Mouse (Mus musculus): ENCODE results near the gene Bcl10.
"Not testable (repeated sequence)": the region's sequence is repeated elsewhere in the genome, so short reads cannot be mapped to it uniquely, and the experiment has no call there.

Gene Bcl10

DNA sequence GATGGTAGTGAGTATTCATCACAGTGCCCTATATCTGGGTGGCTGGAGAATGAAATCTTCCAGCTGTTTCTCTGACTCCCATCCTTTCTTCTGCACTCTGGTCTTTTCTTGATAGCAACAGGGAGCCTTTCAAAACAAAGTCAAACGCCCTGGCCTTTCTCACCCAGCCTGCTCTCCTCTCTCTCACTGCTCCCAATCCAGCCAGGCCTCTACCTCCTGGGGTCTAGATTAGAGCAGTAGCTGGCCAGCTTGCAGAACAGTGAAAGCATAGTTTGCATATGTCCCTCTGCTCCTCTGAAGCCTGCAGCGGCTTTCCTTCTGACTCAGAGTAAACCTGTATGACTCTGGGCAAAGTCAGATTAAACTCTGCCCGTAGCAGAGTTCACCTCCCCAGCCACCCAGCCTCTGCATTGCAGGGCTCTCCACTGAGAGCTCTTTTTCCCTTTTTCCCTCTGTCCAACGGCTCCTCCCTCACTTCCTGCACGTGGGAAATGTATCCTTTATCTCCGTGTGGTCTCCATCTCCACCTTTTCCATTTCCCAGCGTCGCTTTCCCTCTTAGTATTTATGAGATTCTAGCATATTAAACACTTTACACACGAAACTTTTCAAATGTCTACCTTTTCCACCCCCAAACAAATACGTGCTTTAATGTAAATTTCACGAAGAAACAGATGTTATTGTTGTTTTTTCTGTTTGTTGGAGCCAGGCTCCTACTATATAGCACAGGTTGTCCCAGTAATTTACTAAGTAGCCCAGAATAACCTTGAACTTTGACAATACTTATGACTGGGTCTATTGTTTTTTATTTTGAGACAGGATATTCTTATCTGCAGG, at the start of gene Bcl10:
Gene Bcl10 (plus strand): TSS at position 786 of the 836 bp plus-strand sequence.
- DNase-seq, result peak; percentile 94

DNA sequence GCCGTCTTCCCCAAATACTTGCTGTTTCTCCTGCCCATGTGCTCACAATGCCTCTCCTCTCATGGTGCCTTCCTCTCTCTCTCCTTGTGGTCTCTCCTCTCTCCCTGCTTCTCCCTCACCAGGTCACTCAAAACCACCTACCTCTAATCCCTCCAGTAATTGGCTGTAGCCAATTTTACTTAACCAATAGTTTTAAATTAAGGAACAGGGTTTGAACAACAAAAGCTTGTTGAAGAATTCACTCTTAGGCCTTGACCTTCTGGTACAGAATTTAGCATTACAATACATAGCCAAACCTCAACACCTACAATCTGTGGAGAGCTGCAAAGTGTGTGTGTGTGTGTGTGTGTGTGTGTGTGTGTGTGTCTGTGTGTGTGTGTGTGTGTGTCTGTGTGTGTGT, 49.3 kb upstream of the Bcl10 start:
- no peak for DNase-seq

DNA sequence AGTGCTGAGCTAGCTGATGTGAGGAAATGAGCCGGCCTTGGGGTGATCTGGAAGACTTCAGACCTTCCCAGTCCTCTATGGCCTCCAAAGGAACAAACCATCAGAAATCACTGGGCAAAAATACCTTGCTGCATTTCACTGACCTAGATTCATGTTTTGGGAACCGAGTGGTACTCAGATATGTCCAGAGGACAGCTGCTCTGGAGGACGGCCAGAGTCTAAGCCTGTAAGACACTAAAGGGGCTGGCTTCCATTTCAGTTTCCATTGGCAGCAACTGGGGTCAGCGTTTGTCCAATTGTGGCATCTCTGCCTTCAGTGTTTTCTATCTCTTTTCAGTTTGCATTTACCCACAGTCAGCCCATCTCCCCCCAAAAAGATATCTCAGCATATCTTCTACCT, 48.5 kb upstream of the Bcl10 start:
- DNase-seq, result peak; percentile 97

DNA sequence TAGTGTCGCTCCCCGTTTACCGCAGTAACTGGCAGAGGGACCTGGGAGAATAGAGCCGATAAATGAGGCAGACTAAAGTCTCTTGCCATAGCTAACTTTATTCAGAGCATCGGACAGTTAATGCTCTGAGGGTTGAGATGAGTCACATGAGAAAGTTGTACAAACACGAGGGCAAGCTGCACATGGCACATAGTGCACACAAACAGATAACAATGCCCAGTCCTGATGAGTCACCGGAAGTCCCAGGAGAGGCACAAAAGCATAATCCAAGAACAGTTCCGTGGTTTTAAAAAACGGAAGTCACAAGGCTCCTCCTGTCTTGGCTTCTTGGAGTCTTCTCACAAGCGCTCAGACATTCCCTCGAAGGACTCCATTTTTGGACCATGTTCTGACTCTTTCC, 46.5 kb upstream of the Bcl10 start:
- peak; percentile 56 for DNase-seq

DNA sequence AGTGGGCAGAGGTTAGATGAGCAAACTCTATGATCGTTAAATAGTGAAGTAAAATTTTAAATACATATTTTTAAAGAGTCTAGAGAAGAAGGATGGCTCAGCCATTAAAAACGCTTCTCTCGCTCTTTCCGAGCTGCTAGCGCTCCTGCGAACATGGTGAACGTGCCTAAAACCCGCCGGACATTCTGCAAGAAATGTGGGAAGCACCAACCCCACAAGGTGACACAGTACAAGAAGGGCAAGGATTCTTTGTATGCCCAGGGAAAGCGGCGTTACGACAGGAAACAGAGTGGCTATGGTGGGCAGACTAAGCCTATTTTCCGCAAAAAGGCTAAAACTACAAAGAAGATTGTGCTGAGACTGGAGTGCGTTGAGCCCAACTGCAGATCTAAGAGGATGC, 43.7 kb upstream of the Bcl10 start:
- peak; percentile 75 for DNase-seq

DNA sequence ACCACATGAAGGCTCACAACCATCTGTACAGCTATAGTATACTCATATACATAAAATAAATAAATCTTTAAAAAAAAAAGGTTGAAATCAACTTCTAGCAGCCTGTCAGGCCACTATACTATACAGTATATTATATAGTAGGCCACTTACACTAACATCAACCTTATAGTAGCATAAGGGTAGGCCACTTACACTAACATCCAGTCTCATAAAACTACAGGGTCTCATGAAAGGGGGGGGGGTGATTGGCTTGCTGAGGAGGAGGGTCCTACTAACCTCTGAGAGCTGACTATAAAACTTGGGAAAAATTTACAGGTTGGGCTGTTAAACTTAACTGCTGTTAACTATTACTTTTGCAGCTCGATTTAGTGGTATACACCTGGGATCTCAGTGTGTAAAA, 42.3 kb upstream of the Bcl10 start:
- DNase-seq, result no peak

DNA sequence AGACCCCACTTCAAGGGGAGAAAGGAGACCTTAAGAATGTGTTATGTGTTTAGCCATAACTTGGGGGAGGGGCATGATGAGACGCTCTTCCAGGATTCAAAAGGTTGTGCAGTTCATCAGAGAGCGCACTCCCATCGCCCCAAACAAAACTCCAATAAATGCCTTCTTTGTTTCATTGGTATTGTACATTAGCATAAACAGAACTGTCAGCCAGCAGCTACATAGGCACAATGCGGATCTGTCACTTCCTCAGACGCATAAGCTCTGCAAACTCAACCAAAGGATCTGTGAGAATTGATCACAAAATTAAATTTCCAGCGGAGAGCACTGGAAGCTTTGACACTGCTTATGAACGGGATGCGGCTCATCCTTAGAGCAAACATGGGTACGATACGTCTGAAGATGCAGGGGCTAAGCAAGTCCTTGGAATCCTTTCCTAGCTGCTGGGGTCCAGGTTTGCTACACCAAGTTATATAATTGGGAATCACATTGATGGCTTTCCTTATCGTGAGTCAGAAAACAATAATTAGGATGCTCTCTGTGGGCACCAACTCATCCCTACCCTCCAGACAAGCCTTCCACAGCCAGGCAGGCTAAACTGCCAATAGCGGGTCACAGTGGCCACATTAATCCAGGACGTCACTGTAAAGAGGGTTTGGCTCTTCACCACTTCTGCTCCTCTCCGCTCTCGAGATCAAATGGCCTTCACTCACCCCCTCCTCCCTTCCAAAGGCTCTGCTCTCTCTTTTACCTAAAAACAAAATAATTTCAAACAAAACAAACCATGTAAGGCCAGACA, 40.3 kb upstream of the Bcl10 start:
- DNase-seq, result peak; percentile 48

DNA sequence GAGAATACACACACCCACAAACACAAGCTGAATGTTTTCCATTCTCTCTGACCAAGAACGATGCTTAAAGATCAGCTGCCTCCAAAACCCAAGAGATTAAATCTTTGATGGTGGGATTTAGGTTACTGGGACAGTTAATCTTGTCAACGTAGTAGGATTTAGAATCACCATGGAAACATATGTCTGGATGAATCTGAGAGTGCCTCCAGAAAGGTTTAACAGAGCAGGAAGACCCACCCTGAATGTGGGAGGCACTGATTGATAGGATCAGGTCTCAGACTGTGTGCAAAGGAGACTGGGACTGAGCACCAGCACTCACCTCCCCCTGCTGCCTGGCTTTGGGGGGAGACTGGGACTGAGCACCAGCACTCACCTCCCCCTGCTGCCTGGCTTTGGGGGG, 39.4 kb upstream of the Bcl10 start:
- no peak for DNase-seq

DNA sequence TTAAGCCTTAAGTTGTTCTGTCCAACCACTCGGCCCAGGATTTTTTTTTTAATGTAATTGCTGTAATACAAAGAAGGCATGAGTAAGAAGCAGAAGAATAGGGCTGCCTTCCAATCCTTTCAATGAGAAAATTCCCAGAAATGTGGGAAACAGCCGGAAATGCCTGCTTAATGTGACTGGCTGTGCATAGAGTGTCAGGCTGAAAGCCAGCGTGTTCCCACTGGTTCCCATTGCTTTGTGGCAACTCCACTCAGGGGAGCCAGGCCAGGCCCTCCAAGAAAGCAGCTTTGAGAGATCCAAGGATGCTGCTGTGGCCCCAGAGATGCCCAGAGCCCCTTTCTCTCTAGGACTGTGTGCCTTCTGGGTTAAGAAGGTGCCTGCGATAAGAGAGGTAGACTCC, 37.2 kb upstream of the Bcl10 start:
- peak; percentile 94 for DNase-seq

DNA sequence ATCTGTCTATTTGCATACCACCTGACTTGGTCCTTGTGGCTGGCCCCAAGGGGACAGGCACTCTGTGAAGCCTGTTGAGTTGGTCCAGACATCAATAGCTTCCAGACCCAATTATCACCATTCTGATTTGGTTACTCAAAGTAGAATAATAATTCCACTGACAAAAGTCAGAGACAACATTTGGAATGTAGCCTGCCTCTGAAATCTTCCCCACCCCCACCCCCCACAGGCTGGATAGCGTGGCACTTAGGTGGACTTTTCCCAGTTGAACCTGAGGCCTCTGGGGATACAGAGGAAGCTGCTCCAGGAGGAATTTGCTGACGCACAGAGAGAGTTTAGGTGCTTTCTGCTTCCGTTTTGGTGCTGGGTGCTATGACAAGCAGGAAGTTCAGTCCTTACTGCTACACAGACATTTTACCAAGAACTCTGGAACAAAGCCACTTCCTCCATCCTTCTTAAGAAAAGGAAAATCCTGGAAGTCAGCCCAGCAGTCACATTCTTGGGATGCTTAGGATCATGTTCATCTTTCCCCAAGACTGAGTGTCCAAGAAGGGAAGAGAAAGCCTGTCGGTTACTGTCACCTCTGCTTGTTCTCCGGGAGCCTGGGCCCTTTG, 36.6 kb upstream of the Bcl10 start:
- DNase-seq, result peak; percentile 95

DNA sequence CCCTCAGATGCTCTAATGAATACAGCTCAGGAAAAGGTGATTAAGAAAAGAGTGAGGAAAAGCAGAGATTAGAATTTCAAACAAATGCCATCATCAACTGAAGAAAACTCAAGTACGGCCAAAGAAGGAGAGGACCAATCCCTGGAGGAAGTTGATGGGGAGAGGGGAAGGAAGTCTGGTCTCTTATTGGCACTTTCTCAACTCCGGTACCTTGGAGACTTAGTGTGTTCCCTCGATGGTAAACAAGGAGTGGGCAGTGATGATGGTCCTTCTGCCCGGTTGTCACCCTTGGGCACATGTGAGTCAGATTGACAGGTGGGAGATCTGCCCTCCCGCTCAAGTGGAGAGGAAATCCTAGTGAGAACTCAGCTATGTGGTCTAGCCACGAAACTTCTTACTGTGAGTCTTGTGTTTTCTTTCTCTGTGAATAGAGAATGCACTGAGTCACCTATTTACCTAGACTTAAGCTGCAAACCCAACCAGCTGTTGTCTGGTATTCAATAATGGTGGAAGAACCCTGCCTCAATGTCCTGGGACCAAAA, 35.1 kb upstream of the Bcl10 start:
- peak; percentile 91 for DNase-seq

DNA sequence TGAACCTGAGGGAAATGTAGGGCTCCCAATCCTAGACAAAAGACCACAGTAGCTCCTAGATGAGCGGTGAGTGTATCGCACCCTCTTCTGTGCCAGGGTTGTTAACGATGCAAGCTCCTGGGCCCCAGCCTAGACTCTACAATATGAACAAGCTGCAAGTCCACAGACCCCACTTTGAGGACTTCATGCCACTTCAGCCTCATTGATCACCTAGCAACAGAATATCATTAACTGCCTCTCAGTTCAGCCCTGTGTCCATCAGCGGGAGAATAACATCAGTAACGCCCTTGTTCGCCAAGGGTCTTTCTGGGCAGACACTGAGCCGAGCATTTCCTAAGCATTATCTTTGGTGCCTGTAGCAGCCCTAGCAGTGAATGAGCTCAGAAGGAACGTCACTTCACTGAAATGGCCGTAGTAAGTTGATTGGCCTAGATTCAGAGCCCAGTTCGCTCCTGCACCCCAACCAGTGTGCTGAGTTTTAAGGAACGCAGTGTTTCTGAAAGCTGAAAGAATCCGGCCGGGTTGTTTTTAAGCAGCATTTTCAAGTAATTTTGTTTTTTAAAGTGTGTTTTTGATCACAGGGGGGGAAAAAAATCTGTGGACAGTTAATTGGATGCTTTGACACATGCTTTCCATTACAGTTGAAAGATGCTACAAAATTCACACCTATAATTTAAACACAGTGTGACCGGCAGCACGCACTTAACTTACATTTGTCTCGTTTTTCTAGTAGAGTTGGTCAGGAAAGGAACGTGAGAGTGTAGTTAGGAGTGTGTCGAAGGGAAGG, 32.1 kb upstream of the Bcl10 start:
- DNase-seq, result no peak

DNA sequence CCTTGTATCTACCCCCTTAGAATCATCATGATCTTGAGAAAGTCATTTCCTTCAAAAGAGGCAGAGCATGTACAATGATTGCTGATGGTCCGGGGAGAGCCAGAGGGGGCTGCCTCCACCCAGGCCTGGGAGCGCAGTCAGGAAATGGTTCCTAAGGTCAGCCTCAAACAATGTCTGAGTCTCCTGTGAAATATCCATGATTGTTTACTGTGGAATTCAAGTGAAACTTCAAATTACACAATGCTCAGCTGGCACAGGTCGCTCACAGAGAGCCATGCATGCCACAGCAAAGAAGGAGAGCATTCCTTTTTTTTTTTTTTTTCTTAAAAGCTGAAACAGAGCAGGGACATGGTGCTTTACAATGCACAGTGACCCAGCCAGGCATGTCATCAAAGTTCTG, 30.2 kb upstream of the Bcl10 start:
- no peak for DNase-seq

DNA sequence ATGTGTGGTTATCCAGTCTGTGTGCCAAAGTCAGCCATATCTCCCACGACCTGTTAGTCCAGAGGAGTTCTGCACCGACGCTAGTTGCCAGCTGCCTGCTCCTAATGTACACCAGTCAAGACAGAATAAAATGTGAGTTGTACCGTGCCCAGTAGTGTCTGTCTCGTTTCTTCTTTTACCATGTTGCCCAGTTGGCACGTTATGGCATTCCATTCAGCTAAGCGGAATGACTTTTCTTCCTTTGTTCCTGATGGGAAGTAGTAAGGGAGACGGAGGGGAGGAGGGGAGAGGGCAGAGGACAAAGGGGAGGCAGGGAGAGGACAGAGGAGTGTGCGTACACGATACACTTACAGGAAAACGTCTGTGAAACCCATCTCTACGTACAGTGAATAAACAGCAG, 28.5 kb upstream of the Bcl10 start:
- no peak for DNase-seq

DNA sequence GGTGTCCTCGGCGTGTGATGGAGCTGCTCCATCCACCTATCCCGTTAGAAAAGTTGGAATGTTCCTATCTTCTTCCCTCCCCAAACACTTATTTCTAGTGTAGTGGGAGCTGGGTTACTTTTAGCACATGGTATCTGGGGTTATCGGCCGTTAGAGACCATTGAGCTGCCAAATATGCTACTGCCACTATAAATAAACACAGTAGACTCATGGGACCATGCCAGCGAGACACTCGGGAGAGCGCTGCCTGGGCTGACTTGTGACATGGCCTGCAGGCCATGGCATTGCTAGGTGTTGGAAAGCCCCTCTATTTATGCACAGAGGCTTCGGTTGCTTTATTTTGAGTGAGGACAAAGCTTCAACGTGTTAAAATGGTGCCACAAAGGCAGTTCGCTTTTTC, 24.9 kb upstream of the Bcl10 start:
- DNase-seq, result peak; percentile 98

DNA sequence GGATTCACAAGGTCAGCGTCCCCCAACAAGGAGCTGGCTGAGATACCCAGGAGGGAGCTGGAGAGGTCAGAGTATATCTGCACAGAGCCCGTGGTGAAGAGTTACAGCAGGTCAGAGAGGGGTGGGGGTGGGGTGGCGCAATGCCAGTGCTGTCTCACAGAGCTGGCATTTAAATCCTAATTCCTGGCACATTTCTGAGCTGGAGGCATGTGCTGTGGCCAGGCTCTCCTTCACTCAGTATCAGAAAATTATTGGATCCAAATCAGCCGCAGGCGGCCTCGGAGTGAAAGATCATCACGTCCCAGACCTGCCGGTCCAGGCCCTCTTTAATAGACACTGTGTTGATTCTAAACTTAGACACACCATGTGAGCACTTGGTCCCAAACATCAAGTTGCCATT, 22.8 kb upstream of the Bcl10 start:
- DNase-seq, result peak; percentile 98

DNA sequence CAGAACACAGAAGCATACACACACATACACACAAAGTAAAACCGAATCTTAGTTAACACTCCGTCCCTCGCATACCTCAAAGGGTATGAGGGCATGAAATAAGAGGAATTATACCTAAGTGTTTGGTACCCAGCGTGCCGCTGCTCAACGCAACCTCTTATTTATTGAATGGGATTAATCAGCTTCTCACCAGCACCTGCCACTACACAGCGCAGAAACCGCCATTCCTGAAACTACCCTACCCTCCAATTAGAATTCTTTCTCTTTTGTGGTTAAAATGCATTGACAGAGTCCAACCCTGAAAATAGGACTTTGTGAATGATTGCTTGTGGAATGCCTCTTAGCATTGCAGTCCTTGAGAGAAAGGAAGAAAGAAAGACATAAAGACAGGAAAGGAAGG, 19.1 kb upstream of the Bcl10 start:
- no peak for DNase-seq

DNA sequence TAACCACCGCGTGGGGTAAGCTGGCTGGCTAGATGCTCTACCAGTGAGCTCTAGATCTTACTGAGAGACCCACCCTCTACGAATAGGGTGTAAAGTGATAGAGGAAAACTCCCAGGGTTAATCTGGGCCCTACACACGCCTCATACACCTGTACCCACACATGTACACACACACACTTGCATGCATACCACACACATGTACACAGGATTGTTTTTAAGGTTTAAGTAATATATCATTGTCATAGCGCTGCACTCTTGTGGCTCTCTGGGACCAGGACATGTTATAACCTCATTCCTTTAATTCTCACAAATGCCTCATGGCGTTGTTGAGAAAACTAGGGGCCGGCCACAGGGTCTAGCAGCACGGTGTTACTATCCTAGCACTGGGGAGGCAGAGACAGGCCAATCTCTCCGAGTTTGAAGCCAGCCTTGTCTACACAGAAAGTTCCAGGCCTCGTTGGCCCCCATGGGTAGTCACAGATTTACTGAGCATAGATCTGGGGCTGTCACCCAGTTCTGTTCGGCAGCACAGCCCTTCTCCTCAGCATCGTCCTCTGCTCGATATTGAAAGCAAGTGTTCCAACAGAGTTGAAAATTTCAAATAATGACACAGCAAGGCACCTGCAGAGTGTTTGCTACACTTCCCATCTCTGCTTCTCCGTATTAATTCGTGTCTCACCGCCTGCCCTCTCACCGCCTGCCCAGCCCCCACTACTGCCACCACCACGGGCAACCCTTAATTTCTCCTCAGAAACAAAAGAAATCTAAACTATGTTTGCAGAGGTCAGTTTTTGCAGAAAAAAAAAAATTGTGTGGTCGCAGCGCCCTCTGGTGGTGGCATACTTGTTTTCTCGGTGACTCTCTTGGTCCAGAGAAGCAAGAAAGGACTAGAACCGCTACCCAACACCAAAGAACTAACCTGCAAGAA, 17.5 kb upstream of the Bcl10 start:
- DNase-seq, result no peak

DNA sequence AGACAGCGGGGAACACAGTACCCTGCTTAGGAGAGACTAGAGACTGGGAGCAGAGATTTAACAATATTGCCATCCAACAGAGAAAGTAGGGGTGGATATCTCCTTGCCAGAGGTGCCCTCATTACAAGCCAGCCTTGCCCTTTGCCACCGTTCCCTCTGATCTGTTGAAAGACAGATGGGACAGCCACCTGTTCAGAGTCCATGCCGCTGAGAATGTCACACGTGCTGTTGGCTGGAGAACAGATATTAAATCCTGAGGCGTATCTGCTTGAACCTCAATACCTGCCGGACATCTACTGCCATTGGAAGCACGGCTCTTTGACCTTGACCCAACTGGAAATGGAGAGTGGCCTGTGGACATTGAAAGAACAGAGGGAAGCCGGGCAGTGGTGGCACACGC, 16.0 kb upstream of the Bcl10 start:
- no peak for DNase-seq

DNA sequence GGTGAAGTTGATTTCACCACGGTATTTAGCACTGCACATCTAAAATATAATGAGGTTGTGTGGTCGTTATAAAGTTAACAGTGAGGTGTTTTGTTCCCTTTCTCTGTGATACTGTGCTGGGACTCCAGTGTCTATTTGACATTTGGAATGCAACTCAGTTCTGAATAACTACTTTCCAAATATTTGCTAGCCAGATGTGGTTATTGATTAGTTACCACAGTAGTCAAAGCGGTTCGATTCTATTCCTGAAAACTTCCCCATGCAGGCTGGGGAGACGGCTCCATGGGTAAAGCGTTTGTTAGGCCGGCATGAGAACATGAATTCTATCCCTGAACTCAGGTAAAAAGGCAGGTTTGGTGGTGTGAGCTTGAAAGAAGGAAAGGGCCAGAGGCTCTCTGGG, 10.1 kb upstream of the Bcl10 start:
- no peak for DNase-seq

DNA sequence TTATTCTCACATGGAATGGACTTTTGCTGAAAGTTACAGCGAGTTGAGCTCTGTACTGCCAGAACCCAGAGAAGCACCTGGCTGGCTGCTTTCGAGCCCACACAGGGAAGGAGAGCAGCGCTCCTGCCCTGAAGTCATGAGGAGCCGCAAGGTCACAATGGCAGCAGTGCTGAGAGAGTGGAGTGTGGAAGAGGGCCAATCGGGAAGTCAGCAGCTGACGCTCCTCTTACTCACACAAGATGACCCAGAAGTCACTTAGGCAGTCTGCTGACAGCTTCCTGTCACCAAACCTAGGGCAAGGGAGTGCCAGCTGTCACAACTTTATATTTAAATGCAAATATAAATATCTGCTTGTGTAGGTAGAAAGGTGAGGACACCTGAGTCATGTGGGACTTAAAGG, 9.3 kb upstream of the Bcl10 start:
- no peak for DNase-seq

DNA sequence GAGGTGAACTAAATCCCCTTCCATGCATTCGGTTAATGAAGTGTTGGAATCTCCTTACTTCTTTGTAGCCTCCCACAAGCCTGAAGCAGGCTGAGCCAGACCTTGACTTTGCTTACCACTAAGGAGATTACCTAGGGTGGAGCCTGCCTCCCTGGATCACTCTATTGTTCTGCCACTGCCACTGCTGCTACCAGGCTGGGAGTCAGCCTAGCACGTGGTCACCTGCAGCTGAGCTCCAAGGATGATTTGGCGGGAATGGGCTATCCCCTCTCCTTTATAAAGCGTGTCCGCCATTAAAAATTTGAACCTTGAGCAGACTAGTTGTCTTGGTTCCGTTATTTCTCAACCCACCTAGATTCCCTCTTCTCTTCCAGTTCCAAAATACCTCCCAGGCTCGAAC, 8.7 kb upstream of the Bcl10 start:
- not testable (repeated sequence) for DNase-seq
